Mouse (Mus musculus): Measurements from ENCODE around the gene Vmn1r174.

DNA sequence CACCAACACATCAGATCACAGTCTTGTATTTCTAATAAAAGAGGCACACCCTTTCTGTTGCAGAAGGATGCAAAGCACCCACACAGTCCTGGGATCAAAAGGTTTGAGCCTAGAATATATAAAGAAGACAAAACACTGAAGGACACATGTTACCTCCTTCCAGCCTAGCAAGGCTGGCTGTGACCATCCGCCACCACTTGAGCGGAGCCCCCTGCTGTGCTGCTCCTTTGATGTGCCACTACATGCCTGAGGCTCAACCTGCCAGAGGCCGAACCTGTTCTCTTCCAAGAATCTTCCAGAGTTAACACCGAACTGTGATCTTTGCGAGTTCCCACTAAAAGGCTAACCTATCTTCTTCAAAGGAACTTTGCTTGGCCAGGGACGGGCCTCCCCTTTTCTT is 32.5 kb downstream of the Vmn1r174 start:
- TF ChIP-seq GATA1 (IDR thresholded peaks at IDR 0.05; ENCODE audit: low read length) (no peak), TAL1 (IDR thresholded peaks at IDR 0.05; ENCODE audit: low read length) (no peak)
